Mouse (Mus musculus) hindbrain, postnatal 0 days (tissue): ENCODE measurements around the gene Gng5. TPM values are rescaled to one million over a fixed set of nuclear protein-coding genes. Genes with fewer than 3 reads are reported as not detected.

Experiments
- ATAC-seq: fragments of 200-750 bp; cut with Nextera tagmentation; 2 replicates; pipeline ENCODE4 v1.8.0; 2017; ENCODE audit warnings: mild to moderate bottlenecking, moderate TSS enrichment, moderate library complexity
- DNase-seq: peaks from one replicate; pipeline ENCODE4 v3.0.0-alpha.2; 2015; ENCODE audit warnings: low spot score
- H3K27ac ChIP-seq: fragments of 300-500 bp; sonication (generic); 2 replicates; pipeline ENCODE4 v1.5.1; 2014; ENCODE audit warnings: mild to moderate bottlenecking
- H3K27me3 ChIP-seq: fragments of 300-500 bp; sonication (generic); 2 replicates; pipeline ENCODE4 v1.6.1; 2014; ENCODE audit warnings: low read length, mixed read lengths; ENCODE audit not compliant: insufficient read depth
- H3K36me3 ChIP-seq: fragments of 300-500 bp; sonication (generic); 2 replicates; pipeline ENCODE4 v1.6.1; 2014; ENCODE audit warnings: low read length, mixed read lengths; ENCODE audit not compliant: insufficient read depth
- H3K4me1 ChIP-seq: fragments of 300-500 bp; sonication (generic); 2 replicates; pipeline ENCODE4 v1.6.1; 2014; ENCODE audit warnings: antibody characterized with exemption, low read length, mixed read lengths; ENCODE audit not compliant: insufficient read depth
- H3K4me2 ChIP-seq: fragments of 300-500 bp; sonication (generic); 2 replicates; pipeline ENCODE4 v1.6.1; 2014; ENCODE audit warnings: low read depth, mild to moderate bottlenecking, low read length, moderate library complexity, mixed read lengths
- H3K4me3 ChIP-seq: fragments of 300-500 bp; sonication (generic); 2 replicates; pipeline ENCODE4 v1.5.1; 2014; ENCODE audit warnings: low read length
- H3K9ac ChIP-seq: fragments of 300-500 bp; sonication (generic); replicated peaks from 2 replicates; pipeline ENCODE4 v1.6.1; 2014; ENCODE audit warnings: mild to moderate bottlenecking, low read length, moderate library complexity, mixed read lengths
- H3K9me3 ChIP-seq: fragments of 300-500 bp; sonication (generic); 2 replicates; pipeline ENCODE4 v1.6.1; 2016; ENCODE audit warnings: low read length, mixed read lengths
- CTCF ChIP-seq: IDR thresholded peaks from 2 replicates; pipeline ENCODE4 v1.5.1; 2016; ENCODE audit warnings: antibody characterized with exemption, control low read depth, low read depth
- WGBS: fragments of 180-500 bp; shearing (Covaris S2); extraction: QIAGEN DNeasy Blood & Tissue Kit; methylation state at CpG from one replicate; pipeline ENCODE4 v1.1.7; 2014; 5-methylcytosine and 5-hydroxymethylcytosine counted together
- polyA plus RNA-seq: library from polyadenylated mRNA; unstranded; fragments of >200 nt; fragmentation: Nextera tagmentation; extraction: Ambion mirVana; gene quantifications from 2 replicates; pipeline ENCODE4 v1.2.1, GENCODE M21; 2015
- total RNA-seq: library from RNA; depleted of rRNA; stranded (reverse); fragments of >200 nt; gene quantifications from 2 replicates; pipeline ENCODE4 v1.2.3, GENCODE M21; 2014; rRNA removed

The Gng5 gene
- total and polyA plus RNA-seq, 2 experiments from 2014 or later = 119 to 411 TPM

DNA sequence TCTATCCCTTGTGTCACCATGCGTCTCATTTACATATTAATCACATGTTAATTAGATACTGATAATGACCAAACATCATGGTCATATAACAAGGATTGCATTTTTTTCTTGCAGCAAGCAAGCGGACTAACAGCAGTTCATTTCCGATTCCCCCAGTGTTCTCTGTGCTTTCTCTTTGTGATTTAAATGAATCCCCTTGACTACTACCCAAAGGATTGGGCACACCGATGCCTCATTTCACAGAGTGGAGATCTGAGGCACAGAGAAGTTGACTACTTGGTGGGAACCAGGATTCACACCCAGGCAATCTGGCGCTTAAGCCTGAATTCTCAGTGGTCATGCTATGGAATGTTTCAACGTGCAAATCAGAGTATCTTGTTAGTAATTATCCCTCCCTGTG is 35.4 kb downstream of the Gng5 start:
- Histone ChIP-seq H3K36me3 (no peaks in the 10 kb centered on the region), H3K4me2 (no peak overlapping the region), H3K9ac (no peak overlapping the region), H3K27me3 (no peaks in the 10 kb centered on the region), H3K4me1 (no peaks in the 10 kb centered on the region), H3K4me3 (no peak overlapping the region), H3K9me3 (no peaks in the 10 kb centered on the region), H3K27ac (no peak overlapping the region)
- 57% methylated on average over 6 of the region's 6 CpGs for WGBS
- ATAC-seq (no peak), DNase-seq (no peak)
- no peak for TF ChIP-seq CTCF

DNA sequence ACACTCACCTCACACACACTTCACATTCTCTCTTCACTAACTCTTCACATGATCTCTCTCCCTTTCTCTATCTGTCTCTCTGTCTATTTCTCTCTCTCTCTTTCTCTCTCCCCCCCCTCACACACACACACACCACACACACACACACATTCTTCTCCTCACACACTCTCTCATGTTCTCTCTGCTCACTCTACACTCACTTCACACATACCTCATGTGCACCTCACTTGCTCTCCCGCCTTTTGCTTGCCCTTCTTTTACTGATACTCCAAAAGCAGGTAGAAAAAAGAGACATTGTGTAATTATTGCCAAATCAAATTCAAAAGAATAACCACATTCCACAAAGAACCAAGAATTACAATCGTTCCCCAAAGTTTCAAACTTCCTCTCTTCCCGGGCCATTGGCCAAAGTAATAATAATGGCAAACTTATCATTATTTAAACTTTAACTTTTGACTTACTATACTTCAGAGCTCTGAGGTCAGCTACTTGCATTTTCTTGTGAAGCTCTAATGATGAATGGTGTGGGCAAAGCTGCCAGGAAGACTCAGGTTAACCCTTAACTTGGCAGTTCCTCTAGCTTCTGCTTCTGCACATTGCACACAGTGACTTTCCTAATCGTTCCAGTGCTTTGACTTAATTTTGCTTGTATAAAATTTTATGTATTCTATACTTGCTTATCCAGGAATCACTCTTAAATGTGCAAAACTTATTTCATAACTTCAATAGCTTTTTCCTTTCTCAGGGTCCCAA is 41.1 kb downstream of the Gng5 start:
- no peak overlapping the region for H3K4me2 ChIP-seq
- no peak overlapping the region for H3K9ac ChIP-seq
- H3K36me3 ChIP-seq = no peaks in the 10 kb centered on the region
- H3K4me1 ChIP-seq = no peaks in the 10 kb centered on the region
- TF ChIP-seq CTCF = no peak
- ATAC-seq (no peak), DNase-seq (no peak)
- no peaks in the 10 kb centered on the region for H3K9me3 ChIP-seq
- H3K27ac ChIP-seq = no peak overlapping the region
- no peaks in the 10 kb centered on the region for H3K27me3 ChIP-seq
- H3K4me3 ChIP-seq = no peak overlapping the region
- WGBS = 89% methylated on average over 4 of the region's 4 CpGs

DNA sequence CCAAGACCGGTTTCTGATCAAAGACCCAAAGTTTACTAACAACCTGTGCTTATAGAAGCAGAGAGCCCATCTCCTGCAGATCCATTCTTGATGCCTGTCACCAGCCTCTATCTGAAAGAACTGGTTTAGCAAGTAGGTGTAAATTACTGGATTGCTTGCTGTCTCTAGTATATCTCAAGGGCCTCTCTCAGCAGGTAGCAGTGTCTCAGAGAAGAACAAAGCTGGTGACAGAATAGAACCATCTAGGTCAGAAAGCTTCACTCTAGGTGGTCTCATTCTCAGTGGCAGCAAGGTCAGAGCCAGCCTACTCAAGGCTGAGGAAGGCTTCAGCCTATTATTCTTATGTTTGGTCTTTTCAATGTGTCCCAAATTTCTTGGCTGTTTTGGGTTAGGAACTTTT is 44.0 kb downstream of the Gng5 start:
- H3K4me1 ChIP-seq = no peaks in the 10 kb centered on the region
- DNase-seq (no peak), ATAC-seq (no peak)
- H3K4me2 ChIP-seq = no peak overlapping the region
- TF ChIP-seq CTCF = no peak
- H3K36me3 ChIP-seq = no peaks in the 10 kb centered on the region
- H3K9ac ChIP-seq = no peak overlapping the region
- H3K9me3 ChIP-seq = no peaks in the 10 kb centered on the region
- no peak overlapping the region for H3K4me3 ChIP-seq
- no peak overlapping the region for H3K27ac ChIP-seq
- H3K27me3 ChIP-seq = no peaks in the 10 kb centered on the region
- 27% methylated on average over 1 of the region's 1 CpGs for WGBS

DNA sequence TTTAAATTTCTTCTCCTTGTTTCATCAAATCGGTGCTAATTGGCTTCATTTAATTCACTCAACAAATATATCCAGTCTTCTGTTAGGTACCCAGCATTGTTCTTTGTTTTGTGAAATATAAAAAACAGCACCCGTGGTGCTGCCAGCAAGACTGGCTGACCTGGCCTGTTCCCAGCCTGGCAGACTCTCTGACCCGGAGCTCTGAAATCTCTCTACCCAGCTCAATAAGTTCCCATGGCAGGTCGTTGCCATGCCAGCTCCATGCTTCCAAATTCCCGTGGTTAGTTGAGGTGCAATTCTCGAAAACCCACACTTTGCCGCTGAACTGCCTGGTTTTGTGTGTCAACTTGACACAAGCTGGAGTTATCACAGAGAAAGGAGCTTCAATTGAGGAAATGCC is 55.2 kb downstream of the Gng5 start:
- no peaks in the 10 kb centered on the region for H3K27me3 ChIP-seq
- H3K27ac ChIP-seq = no peak overlapping the region
- TF ChIP-seq CTCF = no peak
- H3K9ac ChIP-seq = no peak overlapping the region
- ATAC-seq (no peak), DNase-seq (no peak)
- no peaks in the 10 kb centered on the region for H3K9me3 ChIP-seq
- no peaks in the 10 kb centered on the region for H3K36me3 ChIP-seq
- H3K4me2 ChIP-seq = no peak overlapping the region
- no peaks in the 10 kb centered on the region for H3K4me1 ChIP-seq
- WGBS = 53% methylated on average over 7 of the region's 7 CpGs
- no peak overlapping the region for H3K4me3 ChIP-seq

Other genes with a start within 250 kb of the Gng5 start
- 21.7 and 23.6 TPM in 2 replicates for gene Ssx2ip, start 95.2 kb upstream of the Gng5 start, total RNA-seq
- gene Ssx2ip, start 95.2 kb upstream of the Gng5 start, polyA plus RNA-seq = 21.7 and 23.5 TPM in 2 replicates
- 6.6 and 11.4 TPM in 2 replicates for gene Ctbs, start 50.0 kb upstream of the Gng5 start, total RNA-seq
- gene Ctbs, start 50.0 kb upstream of the Gng5 start, polyA plus RNA-seq = 5.7 and 6.2 TPM in 2 replicates
- 1.4 and 5.6 TPM in 2 replicates for gene Spata1, start 54 bp upstream of the Gng5 start, total RNA-seq
- gene Spata1, start 54 bp upstream of the Gng5 start, polyA plus RNA-seq = 3.2 and 4.9 TPM in 2 replicates
- 20.5 and 21.0 TPM in 2 replicates for gene Rpf1, start 21.6 kb downstream of the Gng5 start, total RNA-seq
- gene Rpf1, start 21.6 kb downstream of the Gng5 start, polyA plus RNA-seq = 25.9 and 29.0 TPM in 2 replicates
- gene Uox, start 70.6 kb downstream of the Gng5 start, total RNA-seq = 0.16 TPM in 1 of 2 replicates, not detected in the other
- 0.14 and 0.20 TPM in 2 replicates for gene Uox, start 70.6 kb downstream of the Gng5 start, polyA plus RNA-seq
- not detected in 2 replicates for gene Dnase2b, start 115.8 kb downstream of the Gng5 start, total RNA-seq
- gene Dnase2b, start 115.8 kb downstream of the Gng5 start, polyA plus RNA-seq = not detected in 2 replicates
- not detected in 2 replicates for gene 4930503B20Rik, start 151.5 kb downstream of the Gng5 start, total RNA-seq
- gene 4930503B20Rik, start 151.5 kb downstream of the Gng5 start, polyA plus RNA-seq = not detected in 2 replicates
- 0.36 and 0.89 TPM in 2 replicates for gene Samd13, start 185.8 kb downstream of the Gng5 start, total RNA-seq
- gene Samd13, start 185.8 kb downstream of the Gng5 start, polyA plus RNA-seq = 0.45 and 0.46 TPM in 2 replicates